Comparison of ENCODE assay signal across 9 mouse cellular contexts in the genomic region with DNA sequence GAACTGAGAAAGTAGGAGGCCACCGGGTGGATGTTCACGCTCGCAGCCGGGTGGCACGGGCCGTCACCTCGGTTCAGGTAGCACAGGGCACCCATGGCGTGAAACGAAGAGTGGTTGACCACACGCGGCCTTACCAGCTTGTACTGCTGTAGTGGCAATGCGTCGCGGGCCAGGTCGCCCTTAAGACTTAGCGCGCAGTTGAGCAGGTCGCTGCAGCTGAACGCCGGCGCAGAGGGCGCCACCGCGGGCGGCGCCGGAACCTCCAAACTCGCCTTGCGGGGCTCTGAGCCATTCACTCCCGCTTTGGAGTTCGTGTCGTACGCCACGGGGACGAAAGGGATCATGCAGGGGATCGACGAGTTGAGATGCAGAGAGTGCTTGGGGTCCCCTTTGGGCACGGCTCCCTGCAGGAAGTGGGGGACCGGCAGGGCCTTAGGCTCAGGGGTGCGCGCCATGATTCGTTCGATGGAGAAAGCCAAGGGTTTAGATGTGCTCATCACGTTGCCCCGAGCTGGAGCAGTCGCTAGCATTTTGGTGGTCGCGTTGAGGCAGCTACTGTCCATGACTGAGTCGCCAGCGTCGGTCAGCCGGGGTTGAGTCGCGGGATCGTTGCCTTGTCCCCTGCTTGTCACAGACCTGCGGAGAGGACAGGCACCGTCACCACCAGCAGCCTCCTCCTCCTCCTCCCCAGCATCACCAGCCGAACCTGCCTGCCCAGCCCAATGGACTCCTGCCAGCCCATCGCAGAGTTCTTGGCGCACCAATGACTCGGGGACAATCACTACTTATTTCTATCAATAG. TPM values are rescaled to one million over a fixed set of nuclear protein-coding genes. Genes with fewer than 3 reads are reported as not detected.
DNase-seq lines count a peak whose midpoint lies in the region; ATAC-seq and TF ChIP-seq lines count a peak whose summit lies in the region.
"Had no signal": no experiment of that assay in that cellular context is flagged by ENCODE, and none has a peak within 500 bp of the region (broad histone marks: within the 10 kb centered on the region; RNA-seq: fewer than 3 reads in every experiment).

No protein-coding gene starts in this region.

- ATAC-seq in heart, postnatal 0 days (ENCODE audit: insufficient read depth, low read depth): no peak; the same call in 1 of the 2 replicates
- no peak for ATAC-seq in hindbrain, embryonic 13.5 days (ENCODE audit: low FRiP score)
- ATAC-seq in midbrain, embryonic 15.5 days (replicated peaks): peak; percentile 51; the same call in 1 of the 2 replicates

- no peaks in the 10 kb centered on the region for H3K36me3 ChIP-seq in heart, postnatal 0 days (replicated peaks; ENCODE audit: control insufficient read depth, insufficient read depth, low read length)
- H3K36me3 ChIP-seq in hindbrain, embryonic 13.5 days: no peaks in the 10 kb centered on the region
- H3K36me3 ChIP-seq in midbrain, embryonic 15.5 days (replicated peaks): no peaks in the 10 kb centered on the region

- no peak overlapping the region for H3K27ac ChIP-seq in heart, postnatal 0 days (ENCODE audit: low read depth)
- H3K27ac ChIP-seq in hindbrain, embryonic 13.5 days: no peak overlapping the region
- H3K27ac ChIP-seq in midbrain, embryonic 15.5 days: no peak overlapping the region

- peaks cover 96% of the 10 kb centered on the region for H3K27me3 ChIP-seq in heart, postnatal 0 days (ENCODE audit: control insufficient read depth, insufficient read depth, low read length)
- peaks cover 86% of the 10 kb centered on the region for H3K27me3 ChIP-seq in hindbrain, embryonic 13.5 days
- peaks cover 74% of the 10 kb centered on the region for H3K27me3 ChIP-seq in midbrain, embryonic 15.5 days (replicated peaks)

- H3K4me1 ChIP-seq in heart, postnatal 0 days (ENCODE audit: control insufficient read depth, insufficient read depth): peaks cover 4% of the 10 kb centered on the region; the same call in 1 of the 2 replicates
- peaks cover 21% of the 10 kb centered on the region for H3K4me1 ChIP-seq in hindbrain, embryonic 13.5 days (replicated peaks)
- peaks cover 17% of the 10 kb centered on the region for H3K4me1 ChIP-seq in midbrain, embryonic 15.5 days

- TF ChIP-seq CTCF in heart, postnatal 0 days (IDR thresholded peaks at IDR 0.05; ENCODE audit: low read depth): no peak

- H3K9me3 ChIP-seq in heart, postnatal 0 days (replicated peaks; ENCODE audit: control insufficient read depth, low read length): no peaks in the 10 kb centered on the region
- H3K9me3 ChIP-seq in hindbrain, embryonic 13.5 days: no peaks in the 10 kb centered on the region
- no peaks in the 10 kb centered on the region for H3K9me3 ChIP-seq in midbrain, embryonic 15.5 days

- WGBS in heart, postnatal 0 days: under 1% methylated on average over 61 of the region's 61 CpGs
- WGBS in hindbrain, embryonic 13.5 days: under 1% methylated on average over 61 of the region's 61 CpGs
- under 1% methylated on average over 61 of the region's 61 CpGs for WGBS in midbrain, embryonic 15.5 days

- no peak for TF ChIP-seq EP300 in heart, postnatal 0 days (IDR thresholded peaks at IDR 0.05; ENCODE audit: low read depth)

- no peak overlapping the region for H3K9ac ChIP-seq in heart, postnatal 0 days (replicated peaks; ENCODE audit: low read depth, low read length)
- H3K9ac ChIP-seq in hindbrain, embryonic 13.5 days: no peak overlapping the region
- no peak overlapping the region for H3K9ac ChIP-seq in midbrain, embryonic 15.5 days

- DNase-seq in heart, postnatal 0 days (ENCODE audit: low spot score): no peak
- DNase-seq in heart, postnatal 4 days: no peak
- peak; percentile 66 for DNase-seq in ZHBTc4 (ENCODE audit: low read depth, low spot score)
- no peak for DNase-seq in frontal cortex, postnatal 25 days (ENCODE audit: low spot score in 2 of 2)
- no peak for DNase-seq in spleen, postnatal 36 days (ENCODE audit: low spot score in 2 of 2)
- DNase-seq in spleen, postnatal 4 days (ENCODE audit: low spot score in 2 of 2): no peak

- peak overlapping the region; percentile 2; the same call in 1 of the 2 replicates for H3K4me2 ChIP-seq in heart, postnatal 0 days (ENCODE audit: low read depth, low read length)
- H3K4me2 ChIP-seq in hindbrain, embryonic 13.5 days: peak overlapping the region; percentile 4; the same call in 1 of the 2 replicates
- peak overlapping the region; percentile 14; the same call in 1 of the 2 replicates for H3K4me2 ChIP-seq in midbrain, embryonic 15.5 days

- H3K4me3 ChIP-seq in heart, postnatal 0 days (ENCODE audit: low read depth, low read length): peak overlapping the region; percentile 34; the same call in 1 of the 2 replicates
- peak overlapping the region; percentile 3; the same call in 1 of the 2 replicates for H3K4me3 ChIP-seq in hindbrain, embryonic 13.5 days
- peak overlapping the region; percentile 8 for H3K4me3 ChIP-seq in midbrain, embryonic 15.5 days

RNA-seq across cellular contexts. Expression of a gene that starts 0.5 kb away (rescaled TPM):
- total RNA-seq in heart, postnatal 0 days (2014; rRNA removed; ENCODE audit: low replicate concordance): not detected in 2 replicates
- not detected in 2 replicates for polyA plus RNA-seq in heart, postnatal 0 days (2015; fragmentation: Nextera tagmentation; extraction: Ambion mirVana)
- total RNA-seq in heart, postnatal 4 days (2021): not detected
- 0.17 TPM in 1 of 2 replicates, not detected in the other for polyA plus RNA-seq in hindbrain, embryonic 13.5 days (2015; fragmentation: Nextera tagmentation; extraction: Ambion mirVana)
- 2.2 and 6.3 TPM in 2 replicates for polyA plus RNA-seq in midbrain, embryonic 15.5 days (2015; fragmentation: Nextera tagmentation; extraction: Ambion mirVana)
- polyA plus RNA-seq: cerebellum, adult 2 months had no signal
